Mouse (Mus musculus) C2C12 (cell line): ENCODE data around the gene Cdkn2d.

Experiments used
- CEBPB ChIP-seq: IDR thresholded peaks from one replicate; pipeline ENCODE4 v1.6.1; 2011; ENCODE audit warnings: low read depth, mild to moderate bottlenecking, control low read depth, moderate library complexity
- CTCF ChIP-seq: IDR thresholded peaks from one replicate; pipeline ENCODE4 v1.5.1; 2011; ENCODE audit not compliant: control insufficient read depth, insufficient read depth, insufficient read length
- MAX ChIP-seq: IDR thresholded peaks from one replicate; pipeline ENCODE4 v1.6.1; 2011; ENCODE audit warnings: mild to moderate bottlenecking, control low read depth
- MYOD1 ChIP-seq: IDR thresholded peaks from one replicate; pipeline ENCODE4 v1.6.1; 2011; ENCODE audit warnings: low read depth; ENCODE audit not compliant: control insufficient read depth, insufficient read length

GRCm38 (mm10) chr9:21333523-21333922, 42.3 kb upstream of the Cdkn2d start:
- TF ChIP-seq CTCF (no peak), MYOD1 (no peak), CEBPB (peak; percentile 54), MAX (no peak)
